Mouse (Mus musculus): ENCODE results near the gene Ikzf2.

DNA sequence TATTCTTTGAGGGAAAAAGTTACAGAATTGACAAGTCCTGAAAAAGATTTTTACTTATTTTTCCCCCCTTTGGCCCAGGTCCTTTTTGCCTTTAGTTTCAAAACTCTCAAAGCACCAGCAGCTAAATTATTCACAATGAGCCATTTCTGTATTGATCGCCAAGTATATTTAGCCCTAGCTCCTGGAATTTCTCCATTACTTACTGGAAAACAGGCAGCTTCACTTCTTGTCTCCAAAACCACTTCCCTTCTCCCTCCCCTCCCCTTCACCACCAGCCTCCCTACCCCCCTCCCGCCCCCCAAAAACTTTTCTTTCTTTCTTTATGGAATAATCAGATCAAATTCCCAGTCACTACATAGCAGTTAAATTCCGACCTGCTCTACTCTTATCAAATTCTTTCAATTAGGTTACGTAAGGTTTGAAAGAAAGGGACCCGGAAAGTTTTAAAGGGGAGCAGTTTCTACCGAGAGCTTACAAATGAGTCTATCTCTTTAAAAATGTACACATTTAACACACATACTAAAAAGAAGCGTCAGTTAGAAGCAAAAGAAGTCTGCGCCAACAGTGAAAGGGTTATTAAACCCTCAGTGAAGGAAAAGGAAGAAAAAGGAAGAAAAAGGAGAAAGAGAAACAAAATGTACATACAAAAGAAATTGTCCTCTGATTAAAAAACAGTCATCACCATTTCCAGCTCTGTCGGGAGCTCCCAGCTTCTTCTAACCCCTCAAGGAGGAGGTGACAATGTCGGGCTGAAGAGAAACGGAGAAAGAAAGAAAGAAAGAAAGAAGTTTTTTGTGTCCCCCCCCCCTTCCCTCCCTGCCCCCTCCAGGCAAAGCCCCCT is 1.8 kb downstream of the Ikzf2 start:
- TF ChIP-seq CTCF (IDR thresholded peaks at IDR 0.05; ENCODE audit: low read depth, low read length), result no peak
- no peak for TF ChIP-seq POLR2A (IDR thresholded peaks at IDR 0.05; ENCODE audit: insufficient read depth, low read length)

All from ES-Bruce4 (cell line).